In the genomic region with DNA sequence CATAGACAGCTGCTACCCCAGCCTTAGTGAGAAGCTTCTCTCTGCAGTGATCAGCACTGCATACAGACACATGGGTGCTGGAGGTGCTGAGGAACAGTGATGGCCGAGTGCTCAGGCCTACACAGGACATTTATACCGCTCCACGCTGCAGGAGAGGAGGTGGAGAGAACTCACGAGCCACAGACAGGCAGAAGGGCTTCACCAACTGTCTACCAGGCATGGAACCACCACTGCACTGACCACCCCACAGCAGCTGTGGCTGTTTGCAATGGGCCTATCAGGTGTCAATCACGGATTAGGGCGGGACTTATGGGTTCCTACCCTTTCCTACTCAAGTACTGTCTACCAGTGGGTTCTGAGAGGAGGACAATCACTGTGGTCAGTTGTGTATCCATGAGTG, we compare ENCODE assay signal across 26 mouse cellular contexts. TPM values are rescaled to one million over a fixed set of nuclear protein-coding genes. Genes with fewer than 3 reads are reported as not detected.
A peak's percentile ranks its signal among the peaks of the same experiment; 100 is the strongest.
DNase-seq lines count a peak whose midpoint lies in the region; ATAC-seq lines count a peak whose summit lies in the region.
"Had no signal": no experiment of that assay in that cellular context is flagged by ENCODE, and none has a peak within 500 bp of the region (broad histone marks: within the 10 kb centered on the region; RNA-seq: fewer than 3 reads in every experiment).

No protein-coding gene starts in this region.

- H3K27ac ChIP-seq in embryonic facial prominence, embryonic 12.5 days = no peak overlapping the region
- H3K27ac ChIP-seq in embryonic facial prominence, embryonic 10.5 days (replicated peaks) = no peak overlapping the region
- H3K27ac ChIP-seq in limb, embryonic 15.5 days = no peak overlapping the region
- H3K27ac ChIP-seq in limb, embryonic 10.5 days = no peak overlapping the region
- H3K27ac ChIP-seq: forebrain, embryonic 10.5 days; forebrain, embryonic 12.5 days had no signal

- no peaks in the 10 kb centered on the region for H3K27me3 ChIP-seq in embryonic facial prominence, embryonic 12.5 days
- no peaks in the 10 kb centered on the region for H3K27me3 ChIP-seq in embryonic facial prominence, embryonic 10.5 days (replicated peaks; ENCODE audit: low read depth, poor library complexity, severe bottlenecking)
- H3K27me3 ChIP-seq in limb, embryonic 15.5 days = no peaks in the 10 kb centered on the region
- no peaks in the 10 kb centered on the region for H3K27me3 ChIP-seq in limb, embryonic 10.5 days (ENCODE audit: low read depth, poor library complexity, severe bottlenecking)
- H3K27me3 ChIP-seq: CH12.LX; forebrain, embryonic 12.5 days; Patski had no signal

- H3K4me3 ChIP-seq in embryonic facial prominence, embryonic 12.5 days = no peak overlapping the region
- no peak overlapping the region for H3K4me3 ChIP-seq in embryonic facial prominence, embryonic 10.5 days
- no peak overlapping the region for H3K4me3 ChIP-seq in limb, embryonic 15.5 days
- no peak overlapping the region for H3K4me3 ChIP-seq in limb, embryonic 10.5 days
- H3K4me3 ChIP-seq: forebrain, embryonic 10.5 days; forebrain, embryonic 12.5 days had no signal

- peaks cover 85% of the 10 kb centered on the region for H3K36me3 ChIP-seq in embryonic facial prominence, embryonic 12.5 days
- H3K36me3 ChIP-seq in embryonic facial prominence, embryonic 10.5 days (replicated peaks) = peaks cover 98% of the 10 kb centered on the region
- H3K36me3 ChIP-seq in limb, embryonic 15.5 days = peaks cover 91% of the 10 kb centered on the region
- H3K36me3 ChIP-seq in limb, embryonic 10.5 days = peaks cover 96% of the 10 kb centered on the region

- 89% methylated on average over 6 of the region's 6 CpGs for WGBS in embryonic facial prominence, embryonic 12.5 days
- WGBS in embryonic facial prominence, embryonic 10.5 days = 89% methylated on average over 6 of the region's 6 CpGs
- WGBS in limb, embryonic 15.5 days = 90% methylated on average over 6 of the region's 6 CpGs
- WGBS in limb, embryonic 10.5 days = 87% methylated on average over 6 of the region's 6 CpGs

- H3K4me2 ChIP-seq in embryonic facial prominence, embryonic 12.5 days (replicated peaks) = no peak overlapping the region
- H3K4me2 ChIP-seq in limb, embryonic 15.5 days = no peak overlapping the region
- H3K4me2 ChIP-seq: forebrain, embryonic 12.5 days had no signal

- 0 out of 2 replicates have a peak, but pooled peaks have one; percentile 41 for ATAC-seq in embryonic facial prominence, embryonic 12.5 days (ENCODE audit: insufficient number of reproducible peaks, insufficient read depth, low FRiP score, low TSS enrichment)
- ATAC-seq in limb, embryonic 15.5 days (ENCODE audit: insufficient number of reproducible peaks, low FRiP score, low TSS enrichment, low read depth) = 0 out of 2 replicates have a peak, but pooled peaks have one; percentile 48
- ATAC-seq: activated CD4-positive, CD25-positive, alpha-beta regulatory T cell, adult 4 months; CD4-positive, CD25-positive, alpha-beta regulatory T cell, adult 4 months; forebrain, embryonic 14.5 days; forebrain, embryonic 16.5 days; Patski had no signal

- H3K9me3 ChIP-seq in embryonic facial prominence, embryonic 12.5 days = no peaks in the 10 kb centered on the region
- no peaks in the 10 kb centered on the region for H3K9me3 ChIP-seq in embryonic facial prominence, embryonic 10.5 days
- no peaks in the 10 kb centered on the region for H3K9me3 ChIP-seq in limb, embryonic 15.5 days
- no peaks in the 10 kb centered on the region for H3K9me3 ChIP-seq in limb, embryonic 10.5 days (replicated peaks)
- H3K9me3 ChIP-seq: forebrain, embryonic 10.5 days; forebrain, embryonic 12.5 days; G1E had no signal

- H3K4me1 ChIP-seq in embryonic facial prominence, embryonic 12.5 days = no peaks in the 10 kb centered on the region
- no peaks in the 10 kb centered on the region for H3K4me1 ChIP-seq in embryonic facial prominence, embryonic 10.5 days
- no peaks in the 10 kb centered on the region for H3K4me1 ChIP-seq in limb, embryonic 15.5 days
- no peaks in the 10 kb centered on the region for H3K4me1 ChIP-seq in limb, embryonic 10.5 days
- H3K4me1 ChIP-seq: forebrain, embryonic 10.5 days; forebrain, embryonic 12.5 days had no signal

- DNase-seq in embryonic facial prominence, embryonic 10.5 days (ENCODE audit: low spot score) = no peak
- no peak for DNase-seq in limb, embryonic 10.5 days (ENCODE audit: low spot score)
- DNase-seq in right cerebral cortex, postnatal 4 days = no peak
- DNase-seq: adrenal gland, adult 8-10 months; adrenal gland, postnatal 14 days; adrenal gland, postnatal 36 days; B cell, adult 2 months; cerebellum, adult 11-12 months; cerebellum, adult 2 months; cerebellum, adult 9-10 months; cerebellum, postnatal 10 days; cerebellum, postnatal 25 days had no signal

- H3K9ac ChIP-seq in embryonic facial prominence, embryonic 12.5 days = no peak overlapping the region
- no peak overlapping the region for H3K9ac ChIP-seq in limb, embryonic 15.5 days
- H3K9ac ChIP-seq: forebrain, embryonic 12.5 days had no signal

RNA-seq across cellular contexts. Expression of a gene that starts 10.6 kb away (rescaled TPM):
- polyA plus RNA-seq in embryonic facial prominence, embryonic 12.5 days (2016; fragmentation: Nextera tagmentation; extraction: Ambion mirVana) = not detected in 2 replicates
- polyA plus RNA-seq in embryonic facial prominence, embryonic 10.5 days (2016; fragmentation: Nextera tagmentation; extraction: Ambion mirVana) = not detected in 2 replicates
- not detected in 2 replicates for polyA plus RNA-seq in limb, embryonic 15.5 days (2015; fragmentation: Nextera tagmentation; extraction: Ambion mirVana)
- not detected in 2 replicates for polyA plus RNA-seq in limb, embryonic 10.5 days (2016; fragmentation: Nextera tagmentation; extraction: Ambion mirVana)
- polyA plus RNA-seq: activated CD4-positive, CD25-positive, alpha-beta regulatory T cell, adult 4 months; cerebellum, adult 2 months; cortical plate, adult 2 months; embryonic facial prominence, embryonic 11.5 days; embryonic facial prominence, embryonic 14.5 days; forebrain, embryonic 10.5 days; forebrain, embryonic 12.5 days; forebrain, embryonic 14.5 days; forebrain, embryonic 16.5 days; G1E; Patski had no signal

RNA-seq across cellular contexts. Expression of a gene that starts 11.9 kb away (rescaled TPM):
- 64.9 and 73.4 TPM in 2 replicates for polyA plus RNA-seq in embryonic facial prominence, embryonic 12.5 days (2016; fragmentation: Nextera tagmentation; extraction: Ambion mirVana)
- 45.7 TPM in 2 replicates for polyA plus RNA-seq in embryonic facial prominence, embryonic 10.5 days (2016; fragmentation: Nextera tagmentation; extraction: Ambion mirVana)
- 59.4 and 62.3 TPM in 2 replicates for polyA plus RNA-seq in limb, embryonic 15.5 days (2015; fragmentation: Nextera tagmentation; extraction: Ambion mirVana)
- 42.3 and 51.4 TPM in 2 replicates for polyA plus RNA-seq in limb, embryonic 10.5 days (2016; fragmentation: Nextera tagmentation; extraction: Ambion mirVana)

RNA-seq across cellular contexts. Expression of a gene that starts 12.1 kb away (rescaled TPM):
- 8.8 and 9.9 TPM in 2 replicates for polyA plus RNA-seq in embryonic facial prominence, embryonic 12.5 days (2016; fragmentation: Nextera tagmentation; extraction: Ambion mirVana)
- polyA plus RNA-seq in embryonic facial prominence, embryonic 10.5 days (2016; fragmentation: Nextera tagmentation; extraction: Ambion mirVana) = 9.7 and 10.2 TPM in 2 replicates
- 12.4 and 12.5 TPM in 2 replicates for polyA plus RNA-seq in limb, embryonic 15.5 days (2015; fragmentation: Nextera tagmentation; extraction: Ambion mirVana)
- 9.2 and 10.9 TPM in 2 replicates for polyA plus RNA-seq in limb, embryonic 10.5 days (2016; fragmentation: Nextera tagmentation; extraction: Ambion mirVana)

RNA-seq across cellular contexts. Expression of a gene that starts 48.7 kb away (rescaled TPM):
- polyA plus RNA-seq in embryonic facial prominence, embryonic 12.5 days (2016; fragmentation: Nextera tagmentation; extraction: Ambion mirVana) = 8.9 and 9.1 TPM in 2 replicates
- 3.7 and 4.4 TPM in 2 replicates for polyA plus RNA-seq in embryonic facial prominence, embryonic 10.5 days (2016; fragmentation: Nextera tagmentation; extraction: Ambion mirVana)
- polyA plus RNA-seq in limb, embryonic 15.5 days (2015; fragmentation: Nextera tagmentation; extraction: Ambion mirVana) = 4.2 and 5.7 TPM in 2 replicates
- 3.8 and 3.9 TPM in 2 replicates for polyA plus RNA-seq in limb, embryonic 10.5 days (2016; fragmentation: Nextera tagmentation; extraction: Ambion mirVana)
- polyA plus RNA-seq: G1E had no signal
